Mouse (Mus musculus): Measurements from ENCODE around the gene Fkbp9. TPM values are rescaled to one million over a fixed set of nuclear protein-coding genes. Genes with fewer than 3 reads are reported as not detected.

Gene Fkbp9
- polyA plus RNA-seq, 1 experiment = 10.5 TPM

DNA sequence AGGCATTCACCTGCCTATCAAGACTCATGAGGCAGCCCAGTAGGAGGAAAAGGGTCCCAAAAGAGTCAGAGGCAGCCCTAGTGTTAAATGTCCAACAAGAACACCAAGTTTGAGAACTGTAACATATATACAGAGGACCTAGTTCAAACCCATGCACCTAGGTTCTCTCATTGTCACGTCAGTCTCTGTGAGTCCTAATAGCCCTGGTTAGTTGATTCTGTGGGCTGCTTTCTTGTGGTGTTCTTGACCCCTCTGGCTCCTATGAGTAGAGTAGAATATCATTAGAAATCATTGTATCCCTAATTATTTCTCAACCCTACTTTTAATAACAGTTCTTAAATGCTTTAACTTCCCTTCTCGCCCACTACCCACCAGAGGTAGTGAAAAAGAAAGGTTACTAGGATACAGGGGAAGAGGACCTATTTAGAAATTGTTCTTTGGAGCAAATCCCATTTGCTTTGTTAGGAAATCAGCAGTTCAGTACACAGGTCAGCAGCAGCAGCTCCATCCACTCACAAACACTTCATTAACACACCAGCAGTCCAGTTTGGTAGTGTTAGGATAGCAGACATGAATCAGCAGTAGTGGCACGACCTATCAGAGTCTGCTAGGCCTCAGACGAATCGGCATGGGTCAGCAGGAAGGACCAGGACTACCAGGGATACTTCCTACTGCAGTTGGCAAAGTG is 13.3 kb upstream of the Fkbp9 start:
- Histone ChIP-seq H3K4me1 (ENCODE audit: control insufficient read depth, insufficient read depth, low read length) (no peaks in the 10 kb centered on the region), H3K36me3 (ENCODE audit: control insufficient read depth, insufficient read depth, low read length) (no peaks in the 10 kb centered on the region), H3K27ac (ENCODE audit: control insufficient read depth, insufficient read depth, low read depth, low read length) (no peak overlapping the region), H3K4me3 (ENCODE audit: control insufficient read depth, low read depth, low read length) (no peak overlapping the region), H3K27me3 (ENCODE audit: control insufficient read depth, insufficient read depth, low read length) (no peaks in the 10 kb centered on the region)
- no peak for TF ChIP-seq POLR2A (IDR thresholded peaks at IDR 0.05; ENCODE audit: control insufficient read depth, low read depth, low read length)
- TF ChIP-seq CTCF (IDR thresholded peaks at IDR 0.05; ENCODE audit: control insufficient read depth, insufficient read depth, insufficient replicate concordance, low read depth, low read length) = no peak

DNA sequence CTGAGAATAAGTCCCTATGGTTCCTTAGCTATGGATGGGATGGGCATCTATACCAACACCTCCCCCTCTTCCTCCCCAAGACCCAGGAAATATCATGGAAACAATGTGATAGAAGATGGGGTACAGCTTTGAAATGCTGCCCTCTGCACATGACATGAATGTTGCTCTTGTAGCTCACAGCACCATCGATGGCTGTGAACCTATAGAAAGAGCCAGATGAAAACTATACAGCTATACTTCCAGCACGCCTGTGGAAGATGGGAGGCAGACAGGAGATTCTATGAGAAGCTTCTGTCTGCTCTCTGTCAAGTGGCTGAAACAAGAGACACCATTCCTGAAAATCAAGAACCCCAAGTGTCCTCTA is 12.8 kb upstream of the Fkbp9 start:
- TF ChIP-seq POLR2A (IDR thresholded peaks at IDR 0.05; ENCODE audit: control insufficient read depth, low read depth, low read length) = no peak
- TF ChIP-seq CTCF (IDR thresholded peaks at IDR 0.05; ENCODE audit: control insufficient read depth, insufficient read depth, insufficient replicate concordance, low read depth, low read length) = no peak
- no peaks in the 10 kb centered on the region for H3K27me3 ChIP-seq (ENCODE audit: control insufficient read depth, insufficient read depth, low read length)
- H3K27ac ChIP-seq (ENCODE audit: control insufficient read depth, insufficient read depth, low read depth, low read length) = no peak overlapping the region
- H3K4me1 ChIP-seq (ENCODE audit: control insufficient read depth, insufficient read depth, low read length) = no peaks in the 10 kb centered on the region
- H3K36me3 ChIP-seq (ENCODE audit: control insufficient read depth, insufficient read depth, low read length) = no peaks in the 10 kb centered on the region
- H3K4me3 ChIP-seq (ENCODE audit: control insufficient read depth, low read depth, low read length) = no peak overlapping the region

DNA sequence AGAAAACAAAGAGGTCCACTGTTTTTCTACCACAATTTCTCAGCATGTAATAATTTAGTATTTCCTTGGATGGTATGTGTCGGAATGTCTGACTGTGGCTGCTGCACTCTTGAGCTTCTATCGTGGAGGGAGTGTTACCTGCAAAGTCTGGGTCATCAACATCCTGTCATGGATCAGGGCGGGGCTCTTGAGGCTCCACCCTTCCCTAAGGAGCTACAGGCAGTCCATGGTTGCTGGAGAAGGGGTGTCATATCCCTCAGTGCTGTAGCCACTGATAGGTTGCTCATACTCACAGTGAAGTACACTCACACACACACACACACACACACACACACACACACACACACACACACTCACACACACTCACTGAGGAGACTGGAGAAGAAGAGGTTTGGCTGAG is 6.2 kb upstream of the Fkbp9 start:
- Histone ChIP-seq H3K4me3 (ENCODE audit: control insufficient read depth, low read depth, low read length) (no peak overlapping the region), H3K27me3 (ENCODE audit: control insufficient read depth, insufficient read depth, low read length) (no peaks in the 10 kb centered on the region), H3K4me1 (ENCODE audit: control insufficient read depth, insufficient read depth, low read length) (no peaks in the 10 kb centered on the region), H3K36me3 (ENCODE audit: control insufficient read depth, insufficient read depth, low read length) (no peaks in the 10 kb centered on the region), H3K27ac (ENCODE audit: control insufficient read depth, insufficient read depth, low read depth, low read length) (no peak overlapping the region)
- no peak for TF ChIP-seq CTCF (IDR thresholded peaks at IDR 0.05; ENCODE audit: control insufficient read depth, insufficient read depth, insufficient replicate concordance, low read depth, low read length)
- no peak for TF ChIP-seq POLR2A (IDR thresholded peaks at IDR 0.05; ENCODE audit: control insufficient read depth, low read depth, low read length)

DNA sequence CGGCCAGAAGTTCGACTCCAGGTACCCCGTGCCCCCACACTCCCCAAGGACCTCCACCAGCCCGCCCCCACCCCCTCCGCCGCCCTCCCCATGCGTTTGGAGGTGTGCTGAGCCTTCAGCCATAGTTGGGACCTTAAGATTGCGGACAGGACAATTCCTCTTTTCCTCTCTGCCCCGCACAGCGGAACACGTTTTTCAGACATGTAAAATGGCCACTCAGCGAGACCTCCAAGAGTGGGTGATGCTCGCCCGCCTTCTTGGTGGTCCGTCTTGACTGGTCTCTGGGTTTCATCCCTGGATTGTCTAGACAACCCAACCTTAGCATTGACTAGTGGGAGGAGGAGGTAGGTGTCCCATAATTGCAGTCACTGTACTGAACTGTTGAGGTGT is 543 bp downstream of the Fkbp9 start:
- Histone ChIP-seq H3K36me3 (ENCODE audit: control insufficient read depth, insufficient read depth, low read length) (no peaks in the 10 kb centered on the region), H3K4me1 (ENCODE audit: control insufficient read depth, insufficient read depth, low read length) (peaks cover 2% of the 10 kb centered on the region), H3K27me3 (ENCODE audit: control insufficient read depth, insufficient read depth, low read length) (peaks cover 3% of the 10 kb centered on the region), H3K4me3 (ENCODE audit: control insufficient read depth, low read depth, low read length) (peak overlapping the region; percentile 93), H3K27ac (ENCODE audit: control insufficient read depth, insufficient read depth, low read depth, low read length) (no peak overlapping the region)
- TF ChIP-seq CTCF (IDR thresholded peaks at IDR 0.05; ENCODE audit: control insufficient read depth, insufficient read depth, insufficient replicate concordance, low read depth, low read length) (no peak), POLR2A (IDR thresholded peaks at IDR 0.05; ENCODE audit: control insufficient read depth, low read depth, low read length) (no peak)

DNA sequence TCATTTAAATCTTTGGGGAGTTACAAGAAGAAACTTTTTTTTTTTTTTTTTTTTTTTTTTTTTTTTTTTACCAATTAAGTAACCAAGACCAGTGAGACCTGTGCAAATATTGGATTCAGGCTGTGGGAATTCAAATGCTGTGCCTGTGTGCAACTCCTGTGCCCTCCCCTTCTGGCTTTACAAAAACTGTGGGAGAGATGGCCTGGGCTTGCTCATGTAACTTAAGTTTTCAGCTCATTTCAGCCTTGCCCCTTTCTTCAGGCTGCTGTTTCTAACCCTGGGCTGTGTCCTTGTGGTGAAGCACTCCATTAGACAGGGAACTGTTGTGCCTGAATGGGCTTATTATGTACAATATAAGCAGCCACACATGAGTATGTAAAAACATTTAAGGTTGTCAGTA is 971 bp downstream of the Fkbp9 start:
- Histone ChIP-seq H3K4me3 (ENCODE audit: control insufficient read depth, low read depth, low read length) (no peak overlapping the region), H3K4me1 (ENCODE audit: control insufficient read depth, insufficient read depth, low read length) (peaks cover 2% of the 10 kb centered on the region), H3K36me3 (ENCODE audit: control insufficient read depth, insufficient read depth, low read length) (no peaks in the 10 kb centered on the region), H3K27me3 (ENCODE audit: control insufficient read depth, insufficient read depth, low read length) (peaks cover 3% of the 10 kb centered on the region), H3K27ac (ENCODE audit: control insufficient read depth, insufficient read depth, low read depth, low read length) (no peak overlapping the region)
- TF ChIP-seq CTCF (IDR thresholded peaks at IDR 0.05; ENCODE audit: control insufficient read depth, insufficient read depth, insufficient replicate concordance, low read depth, low read length) (no peak), POLR2A (IDR thresholded peaks at IDR 0.05; ENCODE audit: control insufficient read depth, low read depth, low read length) (no peak)

DNA sequence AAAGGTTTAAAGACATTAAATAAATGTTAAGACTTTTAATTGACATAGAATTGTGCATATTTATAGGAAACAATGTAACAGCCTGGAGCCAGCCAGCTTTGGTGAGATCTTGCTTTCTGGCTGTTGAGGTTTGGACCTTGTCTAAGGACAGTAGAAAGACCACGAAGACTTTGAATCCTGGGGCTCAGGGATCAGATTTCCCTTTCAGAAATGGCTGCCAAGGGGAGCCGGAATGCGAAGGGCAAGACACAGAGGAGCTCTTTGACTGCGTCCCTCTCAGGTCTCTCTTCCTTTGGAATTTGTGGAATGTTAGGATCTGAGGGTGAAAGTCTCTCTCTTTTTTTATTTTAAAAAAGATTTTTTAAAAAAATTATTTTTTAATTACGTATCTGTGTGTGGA is 2.9 kb downstream of the Fkbp9 start:
- H3K4me1 ChIP-seq (ENCODE audit: control insufficient read depth, insufficient read depth, low read length) = peaks cover 2% of the 10 kb centered on the region
- no peak overlapping the region for H3K4me3 ChIP-seq (ENCODE audit: control insufficient read depth, low read depth, low read length)
- peaks cover 3% of the 10 kb centered on the region for H3K27me3 ChIP-seq (ENCODE audit: control insufficient read depth, insufficient read depth, low read length)
- H3K27ac ChIP-seq (ENCODE audit: control insufficient read depth, insufficient read depth, low read depth, low read length) = no peak overlapping the region
- TF ChIP-seq CTCF (IDR thresholded peaks at IDR 0.05; ENCODE audit: control insufficient read depth, insufficient read depth, insufficient replicate concordance, low read depth, low read length) = no peak
- no peak for TF ChIP-seq POLR2A (IDR thresholded peaks at IDR 0.05; ENCODE audit: control insufficient read depth, low read depth, low read length)
- no peaks in the 10 kb centered on the region for H3K36me3 ChIP-seq (ENCODE audit: control insufficient read depth, insufficient read depth, low read length)

DNA sequence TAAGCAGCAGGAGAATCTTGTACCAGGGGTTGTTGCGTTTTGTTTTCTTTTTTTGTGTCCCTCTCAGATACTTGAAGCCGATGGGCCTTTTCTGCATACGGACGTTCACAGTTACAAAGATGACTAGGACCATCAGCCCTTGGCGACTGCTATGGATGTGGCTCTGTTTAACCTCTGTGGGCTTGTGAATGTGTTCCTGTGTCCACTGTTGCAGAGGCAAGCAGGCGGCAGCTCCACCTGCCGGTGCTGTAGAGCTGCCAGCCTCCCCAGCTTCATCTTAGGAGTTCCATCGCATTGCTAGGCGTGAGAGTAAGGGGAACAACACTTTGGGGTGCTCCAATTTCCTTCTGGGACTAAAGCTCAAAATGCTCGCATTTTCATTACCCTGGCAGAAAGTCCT is 3.7 kb downstream of the Fkbp9 start:
- Histone ChIP-seq H3K4me3 (ENCODE audit: control insufficient read depth, low read depth, low read length) (no peak overlapping the region), H3K27me3 (ENCODE audit: control insufficient read depth, insufficient read depth, low read length) (peaks cover 3% of the 10 kb centered on the region), H3K27ac (ENCODE audit: control insufficient read depth, insufficient read depth, low read depth, low read length) (no peak overlapping the region), H3K36me3 (ENCODE audit: control insufficient read depth, insufficient read depth, low read length) (no peaks in the 10 kb centered on the region), H3K4me1 (ENCODE audit: control insufficient read depth, insufficient read depth, low read length) (peaks cover 2% of the 10 kb centered on the region)
- no peak for TF ChIP-seq CTCF (IDR thresholded peaks at IDR 0.05; ENCODE audit: control insufficient read depth, insufficient read depth, insufficient replicate concordance, low read depth, low read length)
- no peak for TF ChIP-seq POLR2A (IDR thresholded peaks at IDR 0.05; ENCODE audit: control insufficient read depth, low read depth, low read length)

Data from testis, adult 2 months (tissue).